Mouse (Mus musculus) cerebellum, adult 2 months (tissue): ENCODE results near the gene Robo2. TPM values are rescaled to one million over a fixed set of nuclear protein-coding genes. Genes with fewer than 3 reads are reported as not detected.

ENCODE experiments used
- DNase-seq, 2 experiments: peaks; one replicate each; pipeline ENCODE4 v3.0.0; 2021
- H3K27ac ChIP-seq: fragments of 200-500 bp; 2 replicates; pipeline ENCODE4 v1.5.1; 2012; ENCODE audit warnings: low read length, control low read depth, inconsistent platforms; ENCODE audit not compliant: insufficient read depth
- H3K27me3 ChIP-seq: fragments of 200-500 bp; 2 replicates; pipeline ENCODE4 v1.6.1; 2012; ENCODE audit warnings: inconsistent platforms, mild to moderate bottlenecking, low read length, moderate library complexity; ENCODE audit not compliant: control insufficient read depth, insufficient read depth
- H3K4me1 ChIP-seq: fragments of 200-500 bp; 2 replicates; pipeline ENCODE4 v1.6.1; 2011; ENCODE audit warnings: low read length; ENCODE audit not compliant: control insufficient read depth, insufficient read depth
- H3K4me3 ChIP-seq: fragments of 200-500 bp; replicated peaks from 2 replicates; pipeline ENCODE3; 2011; ENCODE audit warnings: mild to moderate bottlenecking, low read depth, low read length, control low read depth; ENCODE audit not compliant: insufficient read depth
- CTCF ChIP-seq: fragments of 200-500 bp; IDR thresholded peaks from 2 replicates; pipeline ENCODE4 v1.5.1; 2011; ENCODE audit warnings: low read depth, mild to moderate bottlenecking, control low read depth, low read length, moderate library complexity, borderline replicate concordance; ENCODE audit not compliant: insufficient read depth
- POLR2A ChIP-seq: fragments of 200-500 bp; IDR thresholded peaks from 2 replicates; pipeline ENCODE4 v1.6.1; 2011; ENCODE audit warnings: low read length, control low read depth, borderline replicate concordance; ENCODE audit not compliant: insufficient read depth
- WGBS: fragments of 180-500 bp; shearing (Covaris S2); methylation state at CpG from one replicate; pipeline ENCODE4 v1.1.7; 2018; 5-methylcytosine and 5-hydroxymethylcytosine counted together
- polyA plus RNA-seq: library from polyadenylated mRNA; depleted of rRNA; stranded (reverse); fragments of >200 nt; gene quantifications from 2 replicates; pipeline ENCODE4 v1.2.3, GENCODE M21; 2012

Gene Robo2
- polyA plus RNA-seq, 1 experiment, result 20.1 TPM

DNA sequence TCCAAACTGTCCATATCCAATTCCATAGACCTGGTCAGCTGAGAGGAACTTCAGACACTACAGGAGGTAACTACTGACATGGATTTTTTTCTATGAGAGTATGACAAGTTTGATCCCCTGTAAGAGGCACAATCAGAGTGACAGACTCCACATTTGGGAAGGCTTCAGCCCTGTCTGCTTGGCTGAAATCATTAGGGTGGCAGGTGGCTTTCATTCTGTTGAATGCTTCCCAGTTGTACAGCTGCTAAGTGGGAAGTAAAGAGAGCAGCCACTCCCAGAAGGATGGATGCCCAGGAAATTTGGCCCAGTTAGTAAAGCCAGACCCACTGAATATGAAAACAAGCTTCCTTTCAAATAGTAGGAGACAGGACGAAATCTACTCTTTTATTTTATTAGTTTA is 321.7 kb downstream of the Robo2 start:
- no peaks in the 10 kb centered on the region for H3K27me3 ChIP-seq
- peak in 1 of 2 experiments; percentile 43 for DNase-seq
- H3K27ac ChIP-seq, result no peak overlapping the region
- no peaks in the 10 kb centered on the region for H3K4me1 ChIP-seq
- no peak overlapping the region for H3K4me3 ChIP-seq
- TF ChIP-seq POLR2A (no peak), CTCF (no peak)
- WGBS, result 21% methylated on average over 1 of the region's 1 CpGs

DNA sequence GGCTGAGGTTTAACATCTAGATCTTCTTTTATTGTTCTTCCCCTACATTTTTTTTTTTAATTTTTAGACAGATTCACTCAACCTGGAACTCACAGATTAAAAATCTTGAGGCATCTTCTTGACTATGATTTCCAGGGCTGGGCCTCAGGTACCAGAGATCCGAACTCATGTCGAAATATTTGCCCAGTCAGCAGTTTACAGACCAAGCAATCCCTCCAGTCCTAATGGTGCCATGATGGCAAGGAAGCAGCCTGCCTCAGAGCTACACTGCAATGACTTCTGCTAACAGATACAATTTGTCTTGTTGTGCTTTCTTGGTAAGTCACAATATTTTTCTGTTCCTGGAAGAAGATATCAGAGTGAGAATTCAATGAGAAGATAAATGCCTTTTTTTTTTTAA is 327.4 kb downstream of the Robo2 start:
- H3K27ac ChIP-seq, result no peak overlapping the region
- WGBS, result 97% methylated on average over 2 of the region's 2 CpGs
- H3K4me3 ChIP-seq, result no peak overlapping the region
- no peaks in the 10 kb centered on the region for H3K4me1 ChIP-seq
- no peak for DNase-seq
- TF ChIP-seq CTCF (no peak), POLR2A (no peak)
- no peaks in the 10 kb centered on the region for H3K27me3 ChIP-seq

DNA sequence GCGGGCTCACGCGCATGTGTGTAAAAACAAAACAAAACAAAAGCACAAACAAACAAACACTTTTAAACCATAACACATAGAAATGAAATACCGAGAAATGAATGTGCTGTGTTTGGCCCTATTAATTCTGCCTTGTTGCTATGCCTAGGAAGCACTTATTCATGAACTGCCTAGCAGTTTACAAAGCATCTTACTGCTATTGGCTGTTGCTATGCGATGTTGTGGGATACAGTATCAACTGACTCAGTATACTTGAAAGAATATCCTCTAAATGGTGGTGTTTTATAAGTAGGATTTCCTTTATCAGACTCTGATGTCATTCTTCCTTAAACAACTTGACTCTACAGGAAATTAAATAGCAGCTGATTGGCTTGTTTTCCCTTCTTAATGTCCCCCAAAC is 339.0 kb downstream of the Robo2 start:
- Histone ChIP-seq H3K4me3 (no peak overlapping the region), H3K4me1 (no peaks in the 10 kb centered on the region), H3K27ac (no peak overlapping the region), H3K27me3 (no peaks in the 10 kb centered on the region)
- WGBS, result 96% methylated on average over 5 of the region's 5 CpGs
- TF ChIP-seq CTCF (no peak), POLR2A (no peak)
- DNase-seq, result no peak

DNA sequence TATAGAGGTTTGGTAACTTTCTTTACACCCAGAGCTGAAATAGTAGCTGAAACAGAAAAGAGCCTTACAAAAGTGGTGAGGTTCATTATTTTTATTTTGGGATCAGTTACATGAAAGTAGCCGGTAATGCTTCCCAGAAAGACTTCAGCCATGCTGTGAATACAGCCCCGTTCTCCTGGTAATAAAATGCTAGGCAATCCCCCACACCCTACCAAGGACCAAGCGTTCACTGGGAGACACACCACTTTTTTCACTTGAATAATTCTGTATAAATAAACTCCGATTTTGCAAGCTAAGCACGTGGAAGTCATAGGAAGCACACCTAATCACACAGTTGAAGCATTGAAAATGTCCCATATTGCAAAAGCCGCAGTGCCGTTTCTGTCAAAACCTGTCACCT is 341.0 kb downstream of the Robo2 start:
- H3K4me3 ChIP-seq, result no peak overlapping the region
- H3K27ac ChIP-seq, result no peak overlapping the region
- DNase-seq, result no peak
- no peaks in the 10 kb centered on the region for H3K27me3 ChIP-seq
- H3K4me1 ChIP-seq, result no peaks in the 10 kb centered on the region
- no peak for TF ChIP-seq POLR2A
- TF ChIP-seq CTCF, result no peak
- WGBS, result 66% methylated on average over 7 of the region's 7 CpGs

DNA sequence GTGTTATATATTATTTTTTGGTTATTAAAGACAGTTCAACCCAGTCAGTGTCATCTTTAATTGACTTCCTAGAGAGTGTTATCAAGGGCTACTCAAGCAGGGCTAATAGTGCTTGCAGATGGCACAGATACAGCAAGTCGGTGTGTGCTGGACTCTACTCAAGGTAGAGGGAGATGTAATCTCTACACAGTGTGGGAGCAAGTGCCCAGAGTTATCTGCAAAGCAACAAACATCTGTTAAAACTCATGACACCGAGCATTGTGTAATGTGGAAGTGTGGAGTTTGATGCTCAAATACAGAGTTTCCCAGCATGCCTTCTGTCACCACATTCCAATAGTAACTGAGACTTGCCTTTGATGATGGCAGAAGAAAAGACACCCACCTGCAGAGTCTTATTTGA is 345.7 kb downstream of the Robo2 start:
- no peak overlapping the region for H3K4me3 ChIP-seq
- no peak overlapping the region for H3K27ac ChIP-seq
- TF ChIP-seq POLR2A, result no peak
- no peak for TF ChIP-seq CTCF
- no peaks in the 10 kb centered on the region for H3K27me3 ChIP-seq
- DNase-seq, result no peak
- H3K4me1 ChIP-seq, result no peaks in the 10 kb centered on the region
- WGBS, result 31% methylated on average over 2 of the region's 2 CpGs

DNA sequence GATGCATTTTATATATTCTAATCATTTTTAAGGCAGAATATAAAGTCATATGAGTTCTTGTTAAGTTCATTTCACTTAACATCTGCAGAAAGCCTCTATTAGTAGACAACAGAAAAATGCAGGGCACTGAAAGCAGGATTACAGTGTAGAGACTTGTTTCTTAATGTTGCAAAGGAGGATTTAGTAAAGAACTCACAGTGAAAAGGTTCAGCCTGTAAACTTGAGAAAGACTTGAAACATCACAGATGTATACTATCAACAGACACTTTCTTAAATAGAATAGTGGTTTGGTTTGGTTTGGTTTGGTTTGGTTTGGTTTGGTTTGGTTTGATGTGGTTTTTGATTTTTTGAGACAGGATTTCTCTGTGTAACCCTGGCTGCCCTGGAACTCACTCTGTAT is 349.7 kb downstream of the Robo2 start:
- TF ChIP-seq POLR2A (no peak), CTCF (no peak)
- Histone ChIP-seq H3K27ac (no peak overlapping the region), H3K27me3 (no peaks in the 10 kb centered on the region), H3K4me1 (no peaks in the 10 kb centered on the region), H3K4me3 (no peak overlapping the region)
- no peak for DNase-seq

DNA sequence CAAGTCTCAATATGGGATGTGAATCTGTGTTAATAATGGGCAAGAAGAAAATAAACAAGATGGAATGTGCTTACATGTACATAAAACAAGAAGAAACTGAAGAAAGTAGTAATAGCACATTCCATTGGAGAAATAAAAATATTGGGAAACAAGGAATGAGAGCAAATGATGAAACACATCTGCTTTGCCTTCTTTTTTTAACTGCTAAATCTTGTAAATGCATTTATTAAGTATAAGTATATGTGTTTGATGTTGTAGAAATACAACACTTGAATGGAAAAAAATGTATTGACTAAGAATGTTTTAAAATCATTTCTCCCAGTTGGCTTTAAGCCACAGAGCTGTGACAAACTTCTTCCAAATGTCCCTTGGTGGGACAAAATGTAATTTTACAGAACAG is 350.1 kb downstream of the Robo2 start:
- Histone ChIP-seq H3K27ac (no peak overlapping the region), H3K4me3 (no peak overlapping the region), H3K4me1 (no peaks in the 10 kb centered on the region), H3K27me3 (no peaks in the 10 kb centered on the region)
- TF ChIP-seq POLR2A (no peak), CTCF (no peak)
- no peak for DNase-seq

DNA sequence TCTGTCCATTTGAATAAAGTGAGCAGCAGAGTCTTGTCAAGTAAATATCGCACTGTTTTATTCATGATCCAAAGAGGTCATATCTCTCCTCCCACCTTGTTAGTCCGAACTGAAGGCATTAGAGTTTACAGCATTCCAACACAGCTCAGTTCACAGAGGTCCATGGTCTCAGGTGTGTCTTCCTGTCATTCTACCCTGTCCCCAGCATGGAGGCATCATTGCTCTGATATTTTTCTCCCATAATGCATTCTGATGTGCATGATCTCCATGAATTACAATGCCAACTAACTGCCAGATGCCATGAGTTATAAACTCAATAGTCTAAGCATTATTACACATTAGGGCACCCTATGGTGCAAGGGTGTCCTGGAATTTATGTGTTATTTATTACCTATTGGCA is 354.7 kb downstream of the Robo2 start:
- H3K4me1 ChIP-seq, result peaks cover 5% of the 10 kb centered on the region; the same call in 1 of the 2 replicates
- H3K27me3 ChIP-seq, result no peaks in the 10 kb centered on the region
- no peak for TF ChIP-seq CTCF
- no peak for TF ChIP-seq POLR2A
- H3K4me3 ChIP-seq, result no peak overlapping the region
- DNase-seq, result no peak
- no peak overlapping the region for H3K27ac ChIP-seq
- WGBS, result 94% methylated on average over 2 of the region's 2 CpGs
